Mouse (Mus musculus) megakaryocyte, embryonic 14.5 days (primary cell): ENCODE results near the gene Foxl1.

Source experiments
- FLI1 ChIP-seq: IDR thresholded peaks from 2 replicates; pipeline ENCODE4 v1.6.1; 2012; ENCODE audit warnings: low read length, inconsistent platforms, mixed read lengths
- GATA1 ChIP-seq: IDR thresholded peaks from 3 replicates; pipeline ENCODE4 v1.6.1; 2012; ENCODE audit warnings: mixed read lengths, low read length, inconsistent platforms, borderline replicate concordance

DNA sequence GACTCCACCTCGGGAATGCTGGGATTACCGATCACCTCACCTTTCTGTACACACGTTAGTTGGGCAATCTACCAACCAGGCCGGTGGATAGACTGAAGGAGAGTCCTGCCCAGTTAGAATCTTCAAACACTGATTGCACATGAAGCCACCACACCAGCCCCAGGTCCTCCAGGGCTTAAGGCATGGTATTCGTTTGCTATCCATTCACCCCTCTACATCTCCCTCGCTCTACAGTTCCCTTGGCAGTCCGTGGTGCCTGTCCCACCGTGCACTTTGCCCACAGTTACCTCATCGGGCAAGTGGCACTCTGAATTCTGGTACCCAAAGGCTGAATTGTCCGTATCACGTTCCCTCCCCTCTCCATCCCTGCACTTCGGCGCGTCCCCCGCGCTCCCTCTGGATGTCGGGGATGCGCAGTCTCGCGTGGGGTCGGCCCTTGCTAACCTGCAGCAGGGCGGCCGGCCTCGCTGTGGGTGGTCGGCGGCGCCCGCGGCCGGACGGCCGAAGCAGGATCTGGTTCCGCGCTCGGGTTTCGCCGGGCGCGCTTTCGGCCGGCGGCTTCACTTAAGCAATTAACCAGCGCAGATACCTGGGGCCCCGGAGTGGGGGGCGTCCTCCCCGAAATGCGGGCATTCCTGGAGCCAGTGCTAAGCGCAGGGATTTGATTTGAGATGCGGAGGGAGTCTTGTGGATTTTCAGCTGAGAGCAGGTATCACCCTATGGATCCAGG, 47.2 kb upstream of the Foxl1 start:
- TF ChIP-seq GATA1 = no peak
- TF ChIP-seq FLI1 = no peak
